Mouse (Mus musculus): Measurements from ENCODE around the gene Rims3.

- TF ChIP-seq POLR2A (IDR thresholded peaks at IDR 0.05; ENCODE audit: extremely low read depth, insufficient read depth, low read length), result no peak
- no peak for TF ChIP-seq CTCF (IDR thresholded peaks at IDR 0.05; ENCODE audit: low read depth, low read length)
Observed at GRCm38 (mm10) chr4:120814171-120814570, 40.4 kb upstream of the Rims3 start.
